Mouse (Mus musculus): ENCODE data around the gene Tmem72. TPM values are rescaled to one million over a fixed set of nuclear protein-coding genes. Genes with fewer than 3 reads are reported as not detected.

Tmem72 gene
- polyA plus RNA-seq (2015; fragmentation: Nextera tagmentation; extraction: Ambion mirVana), result 0.01 TPM in 1 of 2 replicates, not detected in the other

DNA sequence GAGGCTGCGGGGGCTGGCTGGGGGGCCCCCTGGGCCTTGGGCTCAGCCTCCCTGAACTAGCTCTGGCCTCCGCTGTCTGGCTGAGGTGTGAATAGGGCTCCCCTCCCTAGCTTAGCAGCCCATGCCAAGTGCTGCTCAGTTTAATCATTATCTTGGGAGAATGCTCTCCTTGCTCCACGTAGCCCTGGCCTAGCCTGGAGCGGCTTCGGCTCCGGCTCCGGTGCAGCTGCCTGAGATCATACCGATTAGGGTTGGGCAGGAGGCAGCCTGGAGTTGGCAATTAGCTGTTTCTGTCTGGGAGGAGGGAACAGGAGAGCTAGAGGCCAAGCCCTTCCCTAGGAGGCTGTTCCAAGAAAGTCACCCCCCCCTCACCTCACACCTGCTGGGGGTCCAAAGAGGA is at the start of gene Tmem72:
Gene Tmem72 (minus strand): TSS at position 248 of the 400 bp plus-strand sequence.
- no peaks in the 10 kb centered on the region for H3K9me3 ChIP-seq (ENCODE audit: control insufficient read depth)
- no peaks in the 10 kb centered on the region for H3K36me3 ChIP-seq (ENCODE audit: control insufficient read depth, insufficient read depth)
- H3K4me2 ChIP-seq (replicated peaks; ENCODE audit: low read depth), result no peak within 1 kb of the TSS; the same call in 1 of the 2 replicates
- TF ChIP-seq CTCF (IDR thresholded peaks at IDR 0.05; ENCODE audit: low read depth), result no peak
- peak; percentile 33; the same call in 1 of the 2 replicates for ATAC-seq
- no peak within 1 kb of the TSS for H3K9ac ChIP-seq (ENCODE audit: low read depth, low read length)
- H3K4me1 ChIP-seq (replicated peaks; ENCODE audit: control insufficient read depth, insufficient read depth, low read length), result no peaks in the 10 kb centered on the region
- H3K27ac ChIP-seq (ENCODE audit: low read depth, low read length), result no peak within 1 kb of the TSS
- WGBS, result 30% methylated on average over 8 of the region's 8 CpGs
- H3K4me3 ChIP-seq (ENCODE audit: low read depth, low read length), result no peak within 1 kb of the TSS
- no peaks in the 10 kb centered on the region for H3K27me3 ChIP-seq (replicated peaks; ENCODE audit: control insufficient read depth, insufficient read depth, low read length)

GRCm38 (mm10) chr6:116764524-116764923 is 47.8 kb upstream of the Tmem72 start:
- Histone ChIP-seq H3K36me3 (ENCODE audit: control insufficient read depth, insufficient read depth) (no peaks in the 10 kb centered on the region), H3K4me2 (replicated peaks; ENCODE audit: low read depth) (no peak overlapping the region), H3K9ac (ENCODE audit: low read depth, low read length) (no peak overlapping the region), H3K4me3 (ENCODE audit: low read depth, low read length) (no peak overlapping the region), H3K4me1 (replicated peaks; ENCODE audit: control insufficient read depth, insufficient read depth, low read length) (no peaks in the 10 kb centered on the region), H3K27me3 (replicated peaks; ENCODE audit: control insufficient read depth, insufficient read depth, low read length) (no peaks in the 10 kb centered on the region), H3K9me3 (ENCODE audit: control insufficient read depth) (no peaks in the 10 kb centered on the region), H3K27ac (ENCODE audit: low read depth, low read length) (no peak overlapping the region)
- no peak for TF ChIP-seq CTCF (IDR thresholded peaks at IDR 0.05; ENCODE audit: low read depth)
- 94% methylated on average over 4 of the region's 4 CpGs for WGBS
- no peak for ATAC-seq

- TF ChIP-seq CTCF (IDR thresholded peaks at IDR 0.05; ENCODE audit: low read depth), result no peak
- Histone ChIP-seq H3K9ac (ENCODE audit: low read depth, low read length) (no peak overlapping the region), H3K27ac (ENCODE audit: low read depth, low read length) (no peak overlapping the region), H3K4me3 (ENCODE audit: low read depth, low read length) (no peak overlapping the region), H3K9me3 (ENCODE audit: control insufficient read depth) (no peaks in the 10 kb centered on the region), H3K36me3 (ENCODE audit: control insufficient read depth, insufficient read depth) (no peaks in the 10 kb centered on the region), H3K4me2 (replicated peaks; ENCODE audit: low read depth) (no peak overlapping the region), H3K4me1 (replicated peaks; ENCODE audit: control insufficient read depth, insufficient read depth, low read length) (no peaks in the 10 kb centered on the region), H3K27me3 (replicated peaks; ENCODE audit: control insufficient read depth, insufficient read depth, low read length) (no peaks in the 10 kb centered on the region)
- 57% methylated on average over 3 of the region's 3 CpGs for WGBS
- no peak for ATAC-seq
Observed at GRCm38 (mm10) chr6:116762333-116762732, 45.6 kb upstream of the Tmem72 start.

GRCm38 (mm10) chr6:116760181-116760580 is 43.5 kb upstream of the Tmem72 start:
- Histone ChIP-seq H3K36me3 (ENCODE audit: control insufficient read depth, insufficient read depth) (no peaks in the 10 kb centered on the region), H3K4me3 (ENCODE audit: low read depth, low read length) (no peak overlapping the region), H3K9ac (ENCODE audit: low read depth, low read length) (no peak overlapping the region), H3K9me3 (ENCODE audit: control insufficient read depth) (no peaks in the 10 kb centered on the region), H3K4me2 (replicated peaks; ENCODE audit: low read depth) (no peak overlapping the region), H3K27ac (ENCODE audit: low read depth, low read length) (no peak overlapping the region), H3K4me1 (replicated peaks; ENCODE audit: control insufficient read depth, insufficient read depth, low read length) (no peaks in the 10 kb centered on the region), H3K27me3 (replicated peaks; ENCODE audit: control insufficient read depth, insufficient read depth, low read length) (no peaks in the 10 kb centered on the region)
- TF ChIP-seq CTCF (IDR thresholded peaks at IDR 0.05; ENCODE audit: low read depth), result no peak
- no peak for ATAC-seq
- WGBS, result 54% methylated on average over 6 of the region's 6 CpGs

DNA sequence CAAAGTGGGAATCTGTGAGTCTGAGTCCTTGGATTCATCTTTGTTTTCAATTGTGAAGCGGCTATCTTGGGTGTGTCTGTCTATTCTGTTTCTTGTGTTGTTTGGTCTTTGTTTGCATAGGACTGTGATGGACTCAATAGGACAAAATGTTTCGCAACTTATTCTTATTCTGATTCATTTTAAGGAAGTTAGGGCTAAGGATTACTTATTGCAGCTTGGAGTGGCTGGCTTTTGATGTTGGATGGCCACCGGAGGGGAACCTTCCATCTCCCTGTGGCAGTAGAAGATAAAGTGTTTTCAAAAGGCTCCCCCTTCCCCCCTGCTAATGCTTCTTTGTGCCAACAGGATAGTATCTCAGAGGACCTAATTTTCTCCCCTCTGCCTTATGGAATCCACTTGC is 39.7 kb upstream of the Tmem72 start:
- Histone ChIP-seq H3K27me3 (replicated peaks; ENCODE audit: control insufficient read depth, insufficient read depth, low read length) (no peaks in the 10 kb centered on the region), H3K4me3 (ENCODE audit: low read depth, low read length) (no peak overlapping the region), H3K4me2 (replicated peaks; ENCODE audit: low read depth) (no peak overlapping the region), H3K4me1 (replicated peaks; ENCODE audit: control insufficient read depth, insufficient read depth, low read length) (no peaks in the 10 kb centered on the region), H3K36me3 (ENCODE audit: control insufficient read depth, insufficient read depth) (no peaks in the 10 kb centered on the region), H3K9ac (ENCODE audit: low read depth, low read length) (no peak overlapping the region), H3K9me3 (ENCODE audit: control insufficient read depth) (no peaks in the 10 kb centered on the region), H3K27ac (ENCODE audit: low read depth, low read length) (no peak overlapping the region)
- TF ChIP-seq CTCF (IDR thresholded peaks at IDR 0.05; ENCODE audit: low read depth), result no peak
- 83% methylated on average over 3 of the region's 3 CpGs for WGBS
- no peak for ATAC-seq

- no peak for ATAC-seq
- no peaks in the 10 kb centered on the region for H3K4me1 ChIP-seq (replicated peaks; ENCODE audit: control insufficient read depth, insufficient read depth, low read length)
- TF ChIP-seq CTCF (IDR thresholded peaks at IDR 0.05; ENCODE audit: low read depth), result no peak
- H3K9ac ChIP-seq (ENCODE audit: low read depth, low read length), result no peak overlapping the region
- H3K36me3 ChIP-seq (ENCODE audit: control insufficient read depth, insufficient read depth), result no peaks in the 10 kb centered on the region
- no peaks in the 10 kb centered on the region for H3K9me3 ChIP-seq (ENCODE audit: control insufficient read depth)
- H3K27me3 ChIP-seq (replicated peaks; ENCODE audit: control insufficient read depth, insufficient read depth, low read length), result no peaks in the 10 kb centered on the region
- no peak overlapping the region for H3K4me3 ChIP-seq (ENCODE audit: low read depth, low read length)
- no peak overlapping the region for H3K27ac ChIP-seq (ENCODE audit: low read depth, low read length)
- no peak overlapping the region for H3K4me2 ChIP-seq (replicated peaks; ENCODE audit: low read depth)
- WGBS, result 81% methylated on average over 2 of the region's 2 CpGs
Observed at GRCm38 (mm10) chr6:116738046-116738445, 21.3 kb upstream of the Tmem72 start.

- Histone ChIP-seq H3K4me3 (ENCODE audit: low read depth, low read length) (no peak overlapping the region), H3K4me1 (replicated peaks; ENCODE audit: control insufficient read depth, insufficient read depth, low read length) (no peaks in the 10 kb centered on the region), H3K9me3 (ENCODE audit: control insufficient read depth) (no peaks in the 10 kb centered on the region), H3K27me3 (replicated peaks; ENCODE audit: control insufficient read depth, insufficient read depth, low read length) (no peaks in the 10 kb centered on the region), H3K9ac (ENCODE audit: low read depth, low read length) (no peak overlapping the region), H3K4me2 (replicated peaks; ENCODE audit: low read depth) (no peak overlapping the region), H3K27ac (ENCODE audit: low read depth, low read length) (no peak overlapping the region), H3K36me3 (ENCODE audit: control insufficient read depth, insufficient read depth) (no peaks in the 10 kb centered on the region)
- no peak for TF ChIP-seq CTCF (IDR thresholded peaks at IDR 0.05; ENCODE audit: low read depth)
- ATAC-seq, result no peak
- WGBS, result 81% methylated on average over 5 of the region's 5 CpGs
Observed at GRCm38 (mm10) chr6:116735361-116735760, 18.6 kb upstream of the Tmem72 start.
